Mouse (Mus musculus): ENCODE results near the gene Eif3f.

DNA sequence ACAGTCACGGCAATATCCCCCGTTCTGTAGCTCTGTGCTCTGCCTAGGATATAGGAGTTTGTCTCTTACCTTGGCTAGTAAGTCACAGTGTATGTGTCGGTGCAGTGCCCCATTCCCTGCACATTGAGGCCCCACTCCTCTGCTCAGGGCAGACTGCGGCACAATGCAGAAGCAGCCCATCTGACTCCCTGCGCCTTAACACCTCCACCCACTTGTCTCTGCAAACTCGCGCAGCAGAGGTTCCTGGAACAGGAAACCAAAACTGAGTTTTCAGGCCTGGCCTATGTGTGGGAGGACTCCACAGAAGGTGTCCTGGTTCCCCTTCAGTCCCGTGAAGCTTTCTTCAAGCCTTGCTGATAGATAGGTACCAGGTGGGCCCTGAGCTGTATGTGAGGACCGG, 57.0 kb downstream of the Eif3f start:
- TF ChIP-seq CHD2 (IDR thresholded peaks at IDR 0.05; ENCODE audit: low read depth, low read length) (no peak), ZNF384 (IDR thresholded peaks at IDR 0.05; ENCODE audit: low read depth, low read length) (no peak)

Measured in ES-E14 (cell line).